Mouse (Mus musculus) lung, embryonic 15.5 days (tissue): ENCODE measurements around the gene Sdr9c7. TPM values are rescaled to one million over a fixed set of nuclear protein-coding genes. Genes with fewer than 3 reads are reported as not detected.

Source experiments
- ATAC-seq: fragments of 200-750 bp; cut with Nextera tagmentation; 2 replicates; pipeline ENCODE4 v1.8.0; 2017; ENCODE audit warnings: moderate number of reproducible peaks, borderline replicate concordance; ENCODE audit not compliant: low FRiP score, low TSS enrichment; ENCODE audit errors: extremely low read depth
- H3K27ac ChIP-seq: fragments of 300-500 bp; sonication (generic); 2 replicates; pipeline ENCODE4 v1.5.1; 2015; ENCODE audit warnings: moderate library complexity, mild to moderate bottlenecking, inconsistent platforms
- H3K27me3 ChIP-seq: fragments of 300-500 bp; sonication (generic); 2 replicates; pipeline ENCODE4 v1.6.1; 2015; ENCODE audit warnings: inconsistent platforms
- H3K36me3 ChIP-seq: fragments of 300-500 bp; sonication (generic); 2 replicates; pipeline ENCODE4 v1.6.1; 2015; ENCODE audit warnings: inconsistent platforms
- H3K4me1 ChIP-seq: fragments of 300-500 bp; sonication (generic); 2 replicates; pipeline ENCODE4 v1.6.1; 2015; ENCODE audit warnings: inconsistent platforms
- H3K4me2 ChIP-seq: fragments of 300-500 bp; sonication (generic); 2 replicates; pipeline ENCODE4 v1.6.1; 2015; ENCODE audit warnings: inconsistent platforms, mild to moderate bottlenecking, moderate library complexity
- H3K4me3 ChIP-seq: fragments of 300-500 bp; sonication (generic); 2 replicates; pipeline ENCODE4 v1.5.1; 2015; ENCODE audit warnings: mild to moderate bottlenecking, inconsistent platforms
- H3K9ac ChIP-seq: fragments of 300-500 bp; sonication (generic); 2 replicates; pipeline ENCODE4 v1.6.1; 2015; ENCODE audit warnings: inconsistent platforms
- H3K9me3 ChIP-seq: fragments of 300-500 bp; sonication (generic); 2 replicates; pipeline ENCODE4 v1.6.1; 2016; ENCODE audit warnings: inconsistent platforms
- WGBS: fragments of 180-500 bp; shearing (Covaris S2); methylation state at CpG from one replicate; pipeline ENCODE4 v1.1.7; 2015; 5-methylcytosine and 5-hydroxymethylcytosine counted together
- polyA plus RNA-seq: library from polyadenylated mRNA; unstranded; fragments of >200 nt; fragmentation: Nextera tagmentation; extraction: Ambion mirVana; gene quantifications from 2 replicates; pipeline ENCODE4 v1.2.1, GENCODE M21; 2015

Sdr9c7 gene
- not detected in 2 replicates for polyA plus RNA-seq

- ATAC-seq = no peak
- WGBS = 79% methylated on average over 2 of the region's 2 CpGs
- H3K4me1 ChIP-seq = 0 out of 2 replicates have a peak, but pooled peaks cover 8% of the 10 kb centered on the region
- H3K27ac ChIP-seq = no peak within 1 kb of the TSS
- H3K9ac ChIP-seq = no peak within 1 kb of the TSS
- no peaks in the 10 kb centered on the region for H3K36me3 ChIP-seq
- H3K4me3 ChIP-seq = no peak within 1 kb of the TSS
- H3K9me3 ChIP-seq = no peaks in the 10 kb centered on the region
- H3K4me2 ChIP-seq = no peak within 1 kb of the TSS
- no peaks in the 10 kb centered on the region for H3K27me3 ChIP-seq
Measured at GRCm38 (mm10) chr10:127898218-127898617, at the start of gene Sdr9c7. Gene Sdr9c7, plus strand, starts transcription at chr10:127898518.

GRCm38 (mm10) chr10:127849628-127850027 is 48.7 kb upstream of the Sdr9c7 start, which contains the start of gene Rdh19:
Gene Rdh19, plus strand, starts transcription at chr10:127849928.
- Histone ChIP-seq H3K9me3 (no peaks in the 10 kb centered on the region), H3K4me2 (no peak within 1 kb of the TSS), H3K36me3 (no peaks in the 10 kb centered on the region), H3K4me1 (no peaks in the 10 kb centered on the region), H3K27ac (no peak within 1 kb of the TSS), H3K9ac (no peak within 1 kb of the TSS), H3K4me3 (no peak within 1 kb of the TSS), H3K27me3 (no peaks in the 10 kb centered on the region)
- ATAC-seq = no peak
- WGBS = 25% methylated on average over 1 of the region's 1 CpGs

- no peaks in the 10 kb centered on the region for H3K27me3 ChIP-seq
- no peaks in the 10 kb centered on the region for H3K4me1 ChIP-seq
- ATAC-seq = no peak
- no peak overlapping the region for H3K4me3 ChIP-seq
- no peak overlapping the region for H3K27ac ChIP-seq
- H3K9me3 ChIP-seq = no peaks in the 10 kb centered on the region
- no peak overlapping the region for H3K9ac ChIP-seq
- no peaks in the 10 kb centered on the region for H3K36me3 ChIP-seq
- no peak overlapping the region for H3K4me2 ChIP-seq
Measured at GRCm38 (mm10) chr10:127856376-127856775, 41.9 kb upstream of the Sdr9c7 start.

GRCm38 (mm10) chr10:127864931-127865330 is 33.4 kb upstream of the Sdr9c7 start:
- H3K36me3 ChIP-seq = no peaks in the 10 kb centered on the region
- H3K9ac ChIP-seq = no peak overlapping the region
- H3K4me3 ChIP-seq = no peak overlapping the region
- no peaks in the 10 kb centered on the region for H3K27me3 ChIP-seq
- no peaks in the 10 kb centered on the region for H3K9me3 ChIP-seq
- H3K4me1 ChIP-seq = no peaks in the 10 kb centered on the region
- H3K27ac ChIP-seq = no peak overlapping the region
- no peak overlapping the region for H3K4me2 ChIP-seq
- ATAC-seq = no peak

GRCm38 (mm10) chr10:127866232-127866631 is 32.1 kb upstream of the Sdr9c7 start, which contains the start of gene Rdh16f2:
Gene Rdh16f2, plus strand, starts transcription at chr10:127866474.
- Histone ChIP-seq H3K4me3 (no peak within 1 kb of the TSS), H3K4me2 (no peak within 1 kb of the TSS), H3K9ac (no peak within 1 kb of the TSS), H3K9me3 (no peaks in the 10 kb centered on the region), H3K27me3 (no peaks in the 10 kb centered on the region), H3K4me1 (no peaks in the 10 kb centered on the region), H3K36me3 (no peaks in the 10 kb centered on the region), H3K27ac (no peak within 1 kb of the TSS)
- no peak for ATAC-seq
- WGBS = 79% methylated on average over 3 of the region's 3 CpGs

- WGBS = 57% methylated on average over 4 of the region's 4 CpGs
- no peak overlapping the region for H3K4me2 ChIP-seq
Measured at GRCm38 (mm10) chr10:127872484-127872883, 25.8 kb upstream of the Sdr9c7 start.

GRCm38 (mm10) chr10:127877681-127878080 is 20.6 kb upstream of the Sdr9c7 start:
- Histone ChIP-seq H3K27ac (no peak overlapping the region), H3K4me2 (no peak overlapping the region), H3K4me1 (peaks cover 23% of the 10 kb centered on the region), H3K36me3 (no peaks in the 10 kb centered on the region), H3K9me3 (no peaks in the 10 kb centered on the region), H3K9ac (no peak overlapping the region), H3K27me3 (no peaks in the 10 kb centered on the region), H3K4me3 (no peak overlapping the region)
- WGBS = 15% methylated on average over 2 of the region's 2 CpGs
- peak; percentile 43; the same call in 1 of the 2 replicates for ATAC-seq

More at GRCm38 (mm10) chr10:127872484-127872883, 25.8 kb upstream of the Sdr9c7 start:
- Histone ChIP-seq H3K9me3 (no peaks in the 10 kb centered on the region), H3K4me1 (peaks cover 2% of the 10 kb centered on the region; the same call in 1 of the 2 replicates), H3K27me3 (no peaks in the 10 kb centered on the region), H3K36me3 (no peaks in the 10 kb centered on the region), H3K9ac (no peak overlapping the region), H3K27ac (no peak overlapping the region), H3K4me3 (no peak overlapping the region)
- ATAC-seq = no peak

- WGBS = 51% methylated on average over 3 of the region's 3 CpGs
- H3K4me1 ChIP-seq = peaks cover 23% of the 10 kb centered on the region
- no peaks in the 10 kb centered on the region for H3K27me3 ChIP-seq
- H3K36me3 ChIP-seq = no peaks in the 10 kb centered on the region
- H3K9ac ChIP-seq = no peak overlapping the region
- no peak overlapping the region for H3K4me2 ChIP-seq
- H3K9me3 ChIP-seq = no peaks in the 10 kb centered on the region
- no peak overlapping the region for H3K4me3 ChIP-seq
- no peak overlapping the region for H3K27ac ChIP-seq
- peak; percentile 44; the same call in 1 of the 2 replicates for ATAC-seq
Measured at GRCm38 (mm10) chr10:127878262-127879057, 19.9 kb upstream of the Sdr9c7 start.

- ATAC-seq = peak; percentile 46; the same call in 1 of the 2 replicates
- Histone ChIP-seq H3K27me3 (no peaks in the 10 kb centered on the region), H3K4me2 (no peak overlapping the region), H3K27ac (no peak overlapping the region), H3K4me3 (no peak overlapping the region), H3K9me3 (no peaks in the 10 kb centered on the region), H3K9ac (no peak overlapping the region), H3K4me1 (peaks cover 23% of the 10 kb centered on the region), H3K36me3 (no peaks in the 10 kb centered on the region)
- WGBS = 66% methylated on average over 3 of the region's 3 CpGs
Measured at GRCm38 (mm10) chr10:127879155-127879688, 19.1 kb upstream of the Sdr9c7 start.

GRCm38 (mm10) chr10:127881041-127881440 is 17.3 kb upstream of the Sdr9c7 start:
- H3K27me3 ChIP-seq = no peaks in the 10 kb centered on the region
- H3K27ac ChIP-seq = no peak overlapping the region
- no peak for ATAC-seq
- no peak overlapping the region for H3K9ac ChIP-seq
- peaks cover 23% of the 10 kb centered on the region for H3K4me1 ChIP-seq
- H3K4me3 ChIP-seq = no peak overlapping the region
- WGBS = 82% methylated on average over 4 of the region's 4 CpGs
- H3K9me3 ChIP-seq = no peaks in the 10 kb centered on the region
- no peaks in the 10 kb centered on the region for H3K36me3 ChIP-seq
- H3K4me2 ChIP-seq = no peak overlapping the region

GRCm38 (mm10) chr10:127886551-127886950 is 11.8 kb upstream of the Sdr9c7 start:
- Histone ChIP-seq H3K9me3 (no peaks in the 10 kb centered on the region), H3K4me1 (no peaks in the 10 kb centered on the region), H3K27ac (no peak overlapping the region), H3K4me2 (no peak overlapping the region), H3K36me3 (no peaks in the 10 kb centered on the region), H3K27me3 (no peaks in the 10 kb centered on the region), H3K9ac (no peak overlapping the region), H3K4me3 (no peak overlapping the region)
- ATAC-seq = no peak
- 62% methylated on average over 1 of the region's 1 CpGs for WGBS

- Histone ChIP-seq H3K27me3 (no peaks in the 10 kb centered on the region), H3K9ac (no peak overlapping the region), H3K4me3 (no peak overlapping the region), H3K9me3 (no peaks in the 10 kb centered on the region), H3K4me2 (no peak overlapping the region), H3K27ac (no peak overlapping the region), H3K4me1 (no peaks in the 10 kb centered on the region), H3K36me3 (no peaks in the 10 kb centered on the region)
- WGBS = 70% methylated on average over 4 of the region's 4 CpGs
- ATAC-seq = no peak
Measured at GRCm38 (mm10) chr10:127886971-127887370, 11.3 kb upstream of the Sdr9c7 start.
